Mouse (Mus musculus) CH12.LX (cell line): ENCODE data around the gene Gm16253. TPM values are rescaled to one million over a fixed set of nuclear protein-coding genes. Genes with fewer than 3 reads are reported as not detected.
A peak's percentile ranks its signal among the peaks of the same experiment; 100 is the strongest.

Experiments
- DNase-seq: peaks from one replicate; pipeline ENCODE4 v3.0.0-alpha.2; 2013; ENCODE audit errors: extremely low read depth
- H3K27ac ChIP-seq: 2 replicates; pipeline ENCODE4 v1.5.1; 2012; ENCODE audit warnings: low read depth, mild to moderate bottlenecking, control low read depth, moderate library complexity; ENCODE audit not compliant: insufficient read depth
- H3K27me3 ChIP-seq: replicated peaks from 2 replicates; pipeline ENCODE3; 2012; ENCODE audit warnings: inconsistent platforms
- H3K36me3 ChIP-seq, 2 experiments: replicated peaks in 1 of 2; 2 replicates each; pipeline versions ENCODE3 to v1.6.1; 2012; ENCODE audit warnings: inconsistent platforms in 1 of 2, low read length in 1 of 2, mild to moderate bottlenecking in 1 of 2, mixed read lengths in 1 of 2, moderate library complexity in 1 of 2; ENCODE audit not compliant: control insufficient read depth in 1 of 2, insufficient read depth in 1 of 2
- H3K4me1 ChIP-seq, 2 experiments: 2 replicates each; pipeline ENCODE4 v1.6.1; 2012; ENCODE audit warnings: inconsistent platforms in 1 of 2, moderate library complexity in 1 of 2; ENCODE audit not compliant: insufficient read depth in 2 of 2, control insufficient read depth in 1 of 2
- H3K4me2 ChIP-seq: 2 replicates; pipeline ENCODE4 v1.6.1; 2012; ENCODE audit warnings: low read depth, mild to moderate bottlenecking, control low read depth; ENCODE audit not compliant: poor library complexity, insufficient read depth, severe bottlenecking
- H3K4me3 ChIP-seq, 3 experiments: fragments of 150-350 bp in 1 of 3; sonication (generic) in 1 of 3; replicated peaks in 1 of 3; 2 replicates each; pipeline versions ENCODE3 to v1.5.1; 2011 to 2012; ENCODE audit warnings: low read depth in 2 of 3, low read length in 2 of 3, mild to moderate bottlenecking in 2 of 3, moderate library complexity in 2 of 3, control low read depth in 1 of 3, improper control_type of control experiment in 1 of 3, inconsistent platforms in 1 of 3, mixed read lengths in 1 of 3; ENCODE audit not compliant: poor library complexity in 1 of 3
- H3K79me2 ChIP-seq: replicated peaks from 2 replicates; pipeline ENCODE4 v1.6.1; 2012; ENCODE audit warnings: mild to moderate bottlenecking, moderate library complexity; ENCODE audit not compliant: control insufficient read depth, poor library complexity, insufficient read depth, severe bottlenecking; ENCODE audit errors: extremely low read depth
- H3K9ac ChIP-seq: 2 replicates; pipeline ENCODE4 v1.6.1; 2012; ENCODE audit warnings: low read depth, mild to moderate bottlenecking, control low read depth, moderate library complexity; ENCODE audit not compliant: insufficient read depth
- H3K9me3 ChIP-seq: replicated peaks from 2 replicates; pipeline ENCODE3; 2012; ENCODE audit warnings: low read length, inconsistent platforms, mixed read lengths
- BHLHE40 ChIP-seq: IDR thresholded peaks from 2 replicates; pipeline ENCODE4 v1.6.1; 2011; ENCODE audit warnings: mild to moderate bottlenecking, low read depth, low read length, improper control_type of control experiment
- CHD1 ChIP-seq: IDR thresholded peaks from 2 replicates; pipeline ENCODE4 v1.6.1; 2012; ENCODE audit warnings: low read depth, low read length, improper control_type of control experiment, inconsistent platforms
- CHD2 ChIP-seq: IDR thresholded peaks from 2 replicates; pipeline ENCODE4 v1.6.1; 2011; ENCODE audit warnings: low read length, improper control_type of control experiment
- ELF1 ChIP-seq: IDR thresholded peaks from 2 replicates; pipeline ENCODE4 v1.6.1; 2014; ENCODE audit warnings: low read depth, mild to moderate bottlenecking, inconsistent platforms, low read length, improper control_type of control experiment
- EP300 ChIP-seq: IDR thresholded peaks from 2 replicates; pipeline ENCODE4 v1.6.1; 2011; ENCODE audit warnings: low read length, improper control_type of control experiment
- ETS1 ChIP-seq: conservative IDR thresholded peaks from 2 replicates; pipeline ENCODE4 v1.6.1; 2012; ENCODE audit warnings: low read depth, mild to moderate bottlenecking, inconsistent platforms, low read length, improper control_type of control experiment, moderate library complexity
- HCFC1 ChIP-seq: IDR thresholded peaks from 2 replicates; pipeline ENCODE4 v1.6.1; 2012; ENCODE audit warnings: low read depth, mild to moderate bottlenecking, inconsistent platforms, low read length, improper control_type of control experiment
- IRF4 ChIP-seq: IDR thresholded peaks from 2 replicates; pipeline ENCODE4 v1.6.1; 2014; ENCODE audit warnings: low read depth, mild to moderate bottlenecking, inconsistent platforms, low read length, improper control_type of control experiment
- JUN ChIP-seq: IDR thresholded peaks from 2 replicates; pipeline ENCODE4 v1.6.1; 2011; ENCODE audit warnings: low read depth, mild to moderate bottlenecking, low read length, improper control_type of control experiment, moderate library complexity; ENCODE audit not compliant: insufficient read depth
- KAT2A ChIP-seq: IDR thresholded peaks from 2 replicates; pipeline ENCODE4 v1.6.1; 2012; ENCODE audit warnings: low read length, improper control_type of control experiment, inconsistent platforms; ENCODE audit not compliant: insufficient replicate concordance
- MAFK ChIP-seq: IDR thresholded peaks from 2 replicates; pipeline ENCODE4 v1.6.1; 2011; ENCODE audit warnings: low read length, improper control_type of control experiment; ENCODE audit not compliant: insufficient replicate concordance
- MAX ChIP-seq: IDR thresholded peaks from 2 replicates; pipeline ENCODE4 v1.6.1; 2011; ENCODE audit warnings: low read length, improper control_type of control experiment
- MAZ ChIP-seq: IDR thresholded peaks from 2 replicates; pipeline ENCODE4 v1.6.1; 2012; ENCODE audit warnings: low read depth, mild to moderate bottlenecking, inconsistent platforms, low read length, improper control_type of control experiment, moderate library complexity
- MEF2A ChIP-seq: IDR thresholded peaks from 2 replicates; pipeline ENCODE4 v1.6.1; 2014; ENCODE audit warnings: low read depth, mild to moderate bottlenecking, inconsistent platforms, low read length, improper control_type of control experiment, borderline replicate concordance
- MXI1 ChIP-seq: IDR thresholded peaks from 2 replicates; pipeline ENCODE4 v1.6.1; 2011; ENCODE audit warnings: mild to moderate bottlenecking, low read depth, low read length, improper control_type of control experiment
- MYC ChIP-seq: IDR thresholded peaks from 2 replicates; pipeline ENCODE4 v1.6.1; 2011; ENCODE audit warnings: low read depth, mild to moderate bottlenecking, improper control_type of control experiment, low read length
- NRF1 ChIP-seq: IDR thresholded peaks from 2 replicates; pipeline ENCODE4 v1.6.1; 2014; ENCODE audit warnings: low read depth, mild to moderate bottlenecking, inconsistent platforms, low read length, improper control_type of control experiment, moderate library complexity
- PAX5 ChIP-seq: IDR thresholded peaks from 2 replicates; pipeline ENCODE4 v1.6.1; 2012; ENCODE audit warnings: low read length, inconsistent platforms, mixed read lengths
- POLR2A ChIP-seq: IDR thresholded peaks from 2 replicates; pipeline ENCODE4 v1.6.1; 2011; ENCODE audit warnings: low read depth, mild to moderate bottlenecking, improper control_type of control experiment, low read length
- RAD21 ChIP-seq: IDR thresholded peaks from 2 replicates; pipeline ENCODE4 v1.6.1; 2011; ENCODE audit warnings: low read depth, mild to moderate bottlenecking, low read length, improper control_type of control experiment, moderate library complexity
- SIN3A ChIP-seq: IDR thresholded peaks from 2 replicates; pipeline ENCODE4 v1.6.1; 2012; ENCODE audit warnings: low read length, improper control_type of control experiment, inconsistent platforms
- SMC3 ChIP-seq: IDR thresholded peaks from 2 replicates; pipeline ENCODE4 v1.6.1; 2011; ENCODE audit warnings: low read depth, low read length, improper control_type of control experiment
- TBP ChIP-seq: conservative IDR thresholded peaks from 2 replicates; pipeline ENCODE4 v1.6.1; 2011; ENCODE audit warnings: low read depth, low read length, improper control_type of control experiment
- TCF12 ChIP-seq: IDR thresholded peaks from 2 replicates; pipeline ENCODE4 v1.6.1; 2014; ENCODE audit warnings: low read depth, mild to moderate bottlenecking, inconsistent platforms, low read length, improper control_type of control experiment
- UBTF ChIP-seq: IDR thresholded peaks from 2 replicates; pipeline ENCODE4 v1.6.1; 2012; ENCODE audit warnings: low read depth, mild to moderate bottlenecking, inconsistent platforms, low read length, improper control_type of control experiment, moderate library complexity
- USF1 ChIP-seq: IDR thresholded peaks from 2 replicates; pipeline ENCODE4 v1.6.1; 2014; ENCODE audit warnings: low read depth, mild to moderate bottlenecking, inconsistent platforms, low read length, improper control_type of control experiment
- ZC3H11A ChIP-seq: IDR thresholded peaks from 2 replicates; pipeline ENCODE4 v1.6.1; 2012; ENCODE audit warnings: low read depth, mild to moderate bottlenecking, inconsistent platforms, low read length, improper control_type of control experiment
- ZMIZ1 ChIP-seq: IDR thresholded peaks from 2 replicates; pipeline ENCODE4 v1.6.1; 2012; ENCODE audit warnings: low read depth, mild to moderate bottlenecking, inconsistent platforms, low read length, improper control_type of control experiment
- ZNF384 ChIP-seq: IDR thresholded peaks from 2 replicates; pipeline ENCODE4 v1.6.1; 2012; ENCODE audit warnings: low read depth, low read length, improper control_type of control experiment, inconsistent platforms
- dilution Hi-C: fragments of 300-500 bp; cut with MboI; formaldehyde crosslinking; loops from 2 replicates; pipeline ENCODE4 v1.14.3; 2020; ENCODE audit warnings: low sequenced_read_pairs; ENCODE audit not compliant: extremely low pct_unique_long_range_greater_than_20kb, extremely low pct_ligation_motif_present
- in situ Hi-C: fragments of 300-500 bp; cut with MboI; formaldehyde crosslinking; loops from 3 replicates; pipeline ENCODE4 v1.14.3; 2019; ENCODE audit warnings: low sequenced_read_pairs, low pct_ligation_motif_present, low pct_unique_long_range_greater_than_20kb, mixed read lengths
- polyA plus RNA-seq: library from polyadenylated mRNA; unstranded; fragments of >175 nt; gene quantifications from 2 replicates; pipeline ENCODE4 v1.2.1, GENCODE M21; 2012; ENCODE audit warnings: low read depth; ENCODE audit not compliant: insufficient read length
- total RNA-seq, 2 experiments: library from RNA; depleted of rRNA; stranded (reverse); fragments of 300-350 nt in 1 of 2; fragments of >200 nt in 1 of 2; gene quantifications; 2 replicates each; pipeline ENCODE4 v1.2.3; 2012 to 2014

Gene Gm16253
- total and polyA plus RNA-seq, 3 experiments, result 0.46 to 0.72 TPM; not detected in 1

GRCm38 (mm10) chr3:96556651-96557635, 19.8 kb upstream of the Gm16253 start:
- no peak for DNase-seq
- Histone ChIP-seq H3K9me3 (no peaks in the 10 kb centered on the region), H3K36me3 (peaks cover 27 to 29% of the 10 kb centered on the region in 2 experiments), H3K27ac (peak overlapping the region; percentile 43)
- dilution Hi-C loops, result no loop called here
- peak; percentile 34; the same call in 1 of the 2 replicates for TF ChIP-seq TCF12
- 0 out of 2 replicates have a peak, but pooled peaks have one; percentile 18 for TF ChIP-seq SIN3A
- TF ChIP-seq IRF4, result no peak
- 0 out of 2 replicates have a peak, but pooled peaks have one; percentile 6 for TF ChIP-seq MAZ
- TF ChIP-seq, all 38 proteins: peak for 3
- H3K4me1 ChIP-seq, result peaks cover 4 to 35% of the 10 kb centered on the region in 2 experiments; a peak in 3 of 4 replicates
- peak overlapping the region; percentile 90 for H3K4me2 ChIP-seq
- in situ Hi-C loops, result no loop called here
- no peaks in the 10 kb centered on the region for H3K27me3 ChIP-seq
- H3K79me2 ChIP-seq, result peaks cover 41% of the 10 kb centered on the region
- peak overlapping the region; percentile 99 for H3K9ac ChIP-seq
- peak overlapping the region; percentile 60 to 77 (median 68) for H3K4me3 ChIP-seq

DNA sequence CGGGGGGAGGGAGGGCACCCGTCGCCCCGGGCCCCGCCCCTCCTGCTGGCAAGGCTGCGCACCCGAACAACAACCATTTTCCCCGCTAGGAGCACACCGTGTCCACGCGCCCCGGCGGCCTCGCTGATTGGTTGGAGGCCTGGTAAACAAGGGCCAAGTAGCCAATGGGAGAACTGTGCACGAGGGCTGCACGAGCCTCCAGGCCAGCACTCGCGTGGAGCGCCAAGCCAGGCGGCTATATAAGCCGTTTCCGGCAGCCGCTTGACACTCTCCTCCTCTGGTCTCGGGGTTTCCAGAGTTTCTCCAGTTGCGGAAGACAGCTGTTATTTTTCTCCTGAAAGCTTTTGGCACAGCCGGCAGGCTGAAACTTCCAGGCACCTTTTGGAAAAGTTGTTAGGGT, 19.1 kb upstream of the Gm16253 start, which contains the start of gene Txnip:
Txnip (plus strand) TSS at position 264 of the 400 bp plus-strand sequence.
- Histone ChIP-seq H3K9ac (peak within 1 kb of the TSS; percentile 99), H3K4me3 (peak within 1 kb of the TSS; percentile 77 to 100 (median 78)), H3K36me3 (peaks cover 28 to 30% of the 10 kb centered on the region in 2 experiments), H3K4me1 (peaks cover 8 to 41% of the 10 kb centered on the region in 2 experiments), H3K4me2 (peak within 1 kb of the TSS; percentile 90), H3K9me3 (no peaks in the 10 kb centered on the region), H3K27me3 (no peaks in the 10 kb centered on the region), H3K79me2 (peaks cover 41% of the 10 kb centered on the region), H3K27ac (peak within 1 kb of the TSS; percentile 98)
- in situ Hi-C loops, result no loop called here
- dilution Hi-C loops, result no loop called here
- peak; percentile 99 for DNase-seq
- TF ChIP-seq MXI1 (peak; percentile 100), MAFK (no peak), MEF2A (peak; percentile 88; the same call in 1 of the 2 replicates), USF1 (no peak; the same call in 1 of the 2 replicates), EP300 (no peak), ETS1 (peak; percentile 93), SIN3A (peak; percentile 98), ELF1 (peak; percentile 95), ZMIZ1 (peak; percentile 100), ZNF384 (no peak), POLR2A (peak; percentile 100), MAZ (peak; percentile 71; the same call in 1 of the 2 replicates), BHLHE40 (peak; percentile 98), ZC3H11A (no peak), CHD1 (no peak), MAX (peak; percentile 95), IRF4 (peak; percentile 80; the same call in 1 of the 2 replicates), KAT2A (no peak), CHD2 (peak; percentile 95), RAD21 (no peak), UBTF (no peak), TCF12 (peak; percentile 95), PAX5 (no peak), NRF1 (peak; percentile 65), HCFC1 (peak; percentile 50), TBP (peak; percentile 99), JUN (no peak), SMC3 (no peak), MYC (no peak)
